Mouse (Mus musculus) G1E (cell line): ENCODE data around the gene Ifi205. TPM values are rescaled to one million over a fixed set of nuclear protein-coding genes. Genes with fewer than 3 reads are reported as not detected.

ENCODE experiments used
- ATAC-seq: 2 replicates; pipeline ENCODE4 v1.8.0; 2016; ENCODE audit warnings: mild to moderate bottlenecking; ENCODE audit not compliant: insufficient number of reproducible peaks, poor library complexity, low FRiP score, severe bottlenecking; ENCODE audit errors: extremely low read depth
- DNase-seq: peaks from one replicate; pipeline ENCODE4 v3.0.0; 2012; ENCODE audit warnings: low spot score
- H3K27me3 ChIP-seq: 2 replicates; pipeline ENCODE4 v1.6.1; 2012; ENCODE audit warnings: mild to moderate bottlenecking, low read length, inconsistent platforms; ENCODE audit not compliant: insufficient read depth
- H3K36me3 ChIP-seq: replicated peaks from 2 replicates; pipeline ENCODE3; 2012; ENCODE audit warnings: mild to moderate bottlenecking, inconsistent platforms
- H3K4me1 ChIP-seq: 2 replicates; pipeline ENCODE4 v1.6.1; 2012; ENCODE audit warnings: low read depth, low read length, inconsistent platforms, mixed read lengths; ENCODE audit not compliant: insufficient read depth
- H3K4me3 ChIP-seq: 2 replicates; pipeline ENCODE4 v1.5.1; 2012; ENCODE audit warnings: low read depth, mild to moderate bottlenecking, inconsistent platforms, low read length, moderate library complexity, mixed read lengths
- H3K9me3 ChIP-seq: replicated peaks from 2 replicates; pipeline ENCODE4 v1.6.1; 2012; ENCODE audit warnings: inconsistent platforms
- CTCF ChIP-seq: IDR thresholded peaks from 2 replicates; pipeline ENCODE4 v1.5.1; 2012; ENCODE audit warnings: low read depth, low read length, inconsistent platforms, mixed read lengths
- GATA1 ChIP-seq: IDR thresholded peaks from 2 replicates; pipeline ENCODE4 v1.6.1; 2012; ENCODE audit warnings: borderline replicate concordance, low read length, inconsistent platforms, mixed read lengths
- GATA2 ChIP-seq: IDR thresholded peaks from 2 replicates; pipeline ENCODE4 v1.6.1; 2012; ENCODE audit warnings: low read depth, low read length, inconsistent platforms, borderline replicate concordance
- POLR2AphosphoS5 ChIP-seq: IDR thresholded peaks from 2 replicates; pipeline ENCODE4 v1.6.1; 2012; ENCODE audit warnings: low read depth, low read length, inconsistent platforms; ENCODE audit not compliant: insufficient replicate concordance
- TAL1 ChIP-seq: conservative IDR thresholded peaks from 2 replicates; pipeline ENCODE4 v1.6.1; 2012; ENCODE audit warnings: low read depth, low read length, inconsistent platforms, mixed read lengths
- polyA plus RNA-seq: library from polyadenylated mRNA; stranded (reverse); fragments of >175 nt; gene quantifications from 2 replicates; pipeline ENCODE4 v1.2.3, GENCODE M21; 2012
- total RNA-seq, 2 experiments: library from RNA; stranded (forward) in 1 of 2; stranded (reverse) in 1 of 2; fragments of 200-1000 nt in 1 of 2; fragments of >200 nt in 1 of 2; fragmentation: Nextera tagmentation in 1 of 2; gene quantifications; 2 replicates each; pipeline ENCODE4 v1.2.3; 2014 to 2017

Ifi205 gene
- total and polyA plus RNA-seq, 3 experiments, result 0.22 TPM; not detected in 2

DNA sequence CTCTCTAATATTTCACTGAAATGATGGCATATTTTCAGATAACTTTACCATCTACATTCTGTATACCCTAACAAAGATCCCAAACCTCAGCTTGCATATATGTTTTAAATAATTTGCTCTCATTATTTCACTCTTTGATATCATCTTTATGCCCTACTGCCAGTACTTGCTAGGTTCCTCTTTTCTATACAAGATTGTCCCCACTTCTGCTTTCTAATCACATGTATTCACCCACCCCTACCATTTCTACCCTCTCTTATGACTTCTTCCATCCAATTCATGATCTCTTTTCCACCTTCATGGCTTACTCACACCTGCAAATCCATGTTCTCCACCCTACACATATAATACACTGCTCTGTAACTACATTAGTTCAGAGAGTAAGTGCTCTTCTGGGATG, 54.0 kb downstream of the Ifi205 start:
- Histone ChIP-seq H3K27me3 (no peaks in the 10 kb centered on the region), H3K36me3 (no peaks in the 10 kb centered on the region), H3K9me3 (peaks cover 5% of the 10 kb centered on the region), H3K4me1 (no peaks in the 10 kb centered on the region), H3K4me3 (no peak overlapping the region)
- TF ChIP-seq CTCF (no peak), POLR2AphosphoS5 (no peak), GATA2 (no peak), GATA1 (no peak), TAL1 (no peak)
- ATAC-seq (no peak), DNase-seq (no peak)

DNA sequence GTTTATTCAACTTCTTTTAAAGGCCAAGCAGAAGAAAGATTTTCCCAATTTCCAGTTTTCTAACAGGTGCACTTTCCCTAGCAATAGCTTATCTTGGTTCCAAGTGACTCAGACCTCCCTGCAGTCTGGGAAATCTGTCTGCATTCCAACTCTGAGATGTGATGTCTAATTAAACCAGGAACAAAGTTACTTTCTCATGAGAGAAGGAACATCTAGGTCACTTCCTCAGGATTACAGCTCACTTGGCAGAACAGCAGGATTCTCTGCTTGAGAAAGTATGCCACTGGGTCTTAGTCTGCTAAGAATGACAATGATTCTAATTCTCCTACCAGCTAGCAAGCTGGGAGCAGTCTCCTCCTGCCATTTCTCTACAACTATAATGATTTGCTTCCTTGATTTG, 58.5 kb downstream of the Ifi205 start:
- no peak overlapping the region for H3K4me3 ChIP-seq
- no peaks in the 10 kb centered on the region for H3K36me3 ChIP-seq
- DNase-seq (no peak), ATAC-seq (no peak)
- H3K4me1 ChIP-seq, result no peaks in the 10 kb centered on the region
- TF ChIP-seq CTCF (no peak), GATA2 (no peak), POLR2AphosphoS5 (no peak), TAL1 (no peak), GATA1 (no peak)
- H3K9me3 ChIP-seq, result no peaks in the 10 kb centered on the region
- no peaks in the 10 kb centered on the region for H3K27me3 ChIP-seq

Other genes starting within 250 kb of the Ifi205 start
- not detected in 2 replicates for gene Ifi211, start 118.8 kb downstream of the Ifi205 start, total RNA-seq (2014; fragmentation: Nextera tagmentation)
- gene Ifi211, start 118.8 kb downstream of the Ifi205 start, total RNA-seq (2017), result not detected in 2 replicates
- gene Ifi211, start 118.8 kb downstream of the Ifi205 start, polyA plus RNA-seq, result not detected in 2 replicates
- not detected in 2 replicates for gene Mndal, start 89.3 kb downstream of the Ifi205 start, total RNA-seq (2014; fragmentation: Nextera tagmentation)
- 0.22 TPM in 1 of 2 replicates, not detected in the other for gene Mndal, start 89.3 kb downstream of the Ifi205 start, total RNA-seq (2017)
- gene Mndal, start 89.3 kb downstream of the Ifi205 start, polyA plus RNA-seq, result not detected in 2 replicates
- not detected in 2 replicates for gene Ifi203, start 89.1 kb downstream of the Ifi205 start, total RNA-seq (2014; fragmentation: Nextera tagmentation)
- 0.23 and 0.38 TPM in 2 replicates for gene Ifi203, start 89.1 kb downstream of the Ifi205 start, total RNA-seq (2017)
- gene Ifi203, start 89.1 kb downstream of the Ifi205 start, polyA plus RNA-seq, result not detected in 2 replicates
- gene Ifi202b, start 49.1 kb downstream of the Ifi205 start, total RNA-seq (2014; fragmentation: Nextera tagmentation), result not detected in 2 replicates
- gene Ifi202b, start 49.1 kb downstream of the Ifi205 start, total RNA-seq (2017), result 0.11 and 0.17 TPM in 2 replicates
- gene Ifi202b, start 49.1 kb downstream of the Ifi205 start, polyA plus RNA-seq, result not detected in 2 replicates
- gene Olfr433, start 8.9 kb upstream of the Ifi205 start, total RNA-seq (2014; fragmentation: Nextera tagmentation), result not detected in 2 replicates
- 0.11 TPM in 1 of 2 replicates, not detected in the other for gene Olfr433, start 8.9 kb upstream of the Ifi205 start, total RNA-seq (2017)
- not detected in 2 replicates for gene Olfr433, start 8.9 kb upstream of the Ifi205 start, polyA plus RNA-seq
- not detected in 2 replicates for gene Olfr432, start 17.4 kb upstream of the Ifi205 start, total RNA-seq (2014; fragmentation: Nextera tagmentation)
- 0.05 and 0.06 TPM in 2 replicates for gene Olfr432, start 17.4 kb upstream of the Ifi205 start, total RNA-seq (2017)
- gene Olfr432, start 17.4 kb upstream of the Ifi205 start, polyA plus RNA-seq, result not detected in 2 replicates
- not detected in 2 replicates for gene Olfr430, start 34.8 kb upstream of the Ifi205 start, total RNA-seq (2014; fragmentation: Nextera tagmentation)
- 0.06 TPM in 1 of 2 replicates, not detected in the other for gene Olfr430, start 34.8 kb upstream of the Ifi205 start, total RNA-seq (2017)
- gene Olfr430, start 34.8 kb upstream of the Ifi205 start, polyA plus RNA-seq, result not detected in 2 replicates
- not detected in 2 replicates for gene Olfr429, start 52.5 kb upstream of the Ifi205 start, total RNA-seq (2014; fragmentation: Nextera tagmentation)
- not detected in 2 replicates for gene Olfr429, start 52.5 kb upstream of the Ifi205 start, total RNA-seq (2017)
- not detected in 2 replicates for gene Olfr429, start 52.5 kb upstream of the Ifi205 start, polyA plus RNA-seq
- not detected in 2 replicates for gene Olfr427, start 65.1 kb upstream of the Ifi205 start, total RNA-seq (2014; fragmentation: Nextera tagmentation)
- gene Olfr427, start 65.1 kb upstream of the Ifi205 start, total RNA-seq (2017), result 0.11 and 0.35 TPM in 2 replicates
- gene Olfr427, start 65.1 kb upstream of the Ifi205 start, polyA plus RNA-seq, result not detected in 2 replicates
- gene Olfr231, start 89.4 kb upstream of the Ifi205 start, total RNA-seq (2014; fragmentation: Nextera tagmentation), result not detected in 2 replicates
- 0.23 TPM in 1 of 2 replicates, not detected in the other for gene Olfr231, start 89.4 kb upstream of the Ifi205 start, total RNA-seq (2017)
- not detected in 2 replicates for gene Olfr231, start 89.4 kb upstream of the Ifi205 start, polyA plus RNA-seq
- gene Olfr424, start 99.7 kb upstream of the Ifi205 start, total RNA-seq (2014; fragmentation: Nextera tagmentation), result not detected in 2 replicates
- gene Olfr424, start 99.7 kb upstream of the Ifi205 start, total RNA-seq (2017), result 0.12 TPM in 1 of 2 replicates, not detected in the other
- gene Olfr424, start 99.7 kb upstream of the Ifi205 start, polyA plus RNA-seq, result not detected in 2 replicates
- not detected in 2 replicates for gene Olfr420, start 123.8 kb upstream of the Ifi205 start, total RNA-seq (2014; fragmentation: Nextera tagmentation)
- gene Olfr420, start 123.8 kb upstream of the Ifi205 start, total RNA-seq (2017), result 0.06 and 0.11 TPM in 2 replicates
- gene Olfr420, start 123.8 kb upstream of the Ifi205 start, polyA plus RNA-seq, result not detected in 2 replicates
- 66.5 and 113 TPM in 2 replicates for gene Spta1, start 141.0 kb upstream of the Ifi205 start, total RNA-seq (2014; fragmentation: Nextera tagmentation)
- 66.3 and 77.0 TPM in 2 replicates for gene Spta1, start 141.0 kb upstream of the Ifi205 start, total RNA-seq (2017)
- gene Spta1, start 141.0 kb upstream of the Ifi205 start, polyA plus RNA-seq, result 2.6 and 3.1 TPM in 2 replicates
- not detected in 2 replicates for gene Olfr419, start 220.3 kb upstream of the Ifi205 start, total RNA-seq (2014; fragmentation: Nextera tagmentation)
- gene Olfr419, start 220.3 kb upstream of the Ifi205 start, total RNA-seq (2017), result 0.11 and 0.12 TPM in 2 replicates
- gene Olfr419, start 220.3 kb upstream of the Ifi205 start, polyA plus RNA-seq, result not detected in 2 replicates